Mouse (Mus musculus) heart, embryonic 15.5 days (tissue): ENCODE data around the gene Robo1. TPM values are rescaled to one million over a fixed set of nuclear protein-coding genes. Genes with fewer than 3 reads are reported as not detected.

Experiments
- ATAC-seq: fragments of 200-750 bp; cut with Nextera tagmentation; replicated peaks from 2 replicates; pipeline ENCODE4 v1.8.0; 2017; ENCODE audit warnings: low read depth, moderate TSS enrichment; ENCODE audit not compliant: insufficient number of reproducible peaks, insufficient read depth, low FRiP score
- H3K27ac ChIP-seq: fragments of 300-500 bp; sonication (generic); 2 replicates; pipeline ENCODE4 v1.5.1; 2015; ENCODE audit warnings: mild to moderate bottlenecking, inconsistent platforms
- H3K27me3 ChIP-seq: fragments of 300-500 bp; sonication (generic); 2 replicates; pipeline ENCODE4 v1.6.1; 2015; ENCODE audit warnings: inconsistent platforms
- H3K36me3 ChIP-seq: fragments of 300-500 bp; sonication (generic); 2 replicates; pipeline ENCODE4 v1.6.1; 2015; ENCODE audit warnings: mild to moderate bottlenecking, inconsistent platforms
- H3K4me1 ChIP-seq: fragments of 300-500 bp; sonication (generic); replicated peaks from 2 replicates; pipeline ENCODE4 v1.6.1; 2015; ENCODE audit warnings: inconsistent platforms
- H3K4me2 ChIP-seq: fragments of 300-500 bp; sonication (generic); 2 replicates; pipeline ENCODE4 v1.6.1; 2015; ENCODE audit warnings: inconsistent platforms, mild to moderate bottlenecking, moderate library complexity
- H3K4me3 ChIP-seq: fragments of 300-500 bp; sonication (generic); 2 replicates; pipeline ENCODE4 v1.5.1; 2015; ENCODE audit warnings: mild to moderate bottlenecking, inconsistent platforms
- H3K9ac ChIP-seq: fragments of 300-500 bp; sonication (generic); 2 replicates; pipeline ENCODE4 v1.6.1; 2015; ENCODE audit warnings: mild to moderate bottlenecking, inconsistent platforms
- H3K9me3 ChIP-seq: fragments of 300-500 bp; sonication (generic); replicated peaks from 2 replicates; pipeline ENCODE4 v1.6.1; 2016; ENCODE audit warnings: inconsistent platforms
- WGBS: fragments of 180-500 bp; shearing (Covaris S2); methylation state at CpG from one replicate; pipeline ENCODE4 v1.1.7; 2015; ENCODE audit warnings: mixed read lengths; 5-methylcytosine and 5-hydroxymethylcytosine counted together
- polyA plus RNA-seq: library from polyadenylated mRNA; unstranded; fragments of >200 nt; fragmentation: Nextera tagmentation; extraction: Ambion mirVana; gene quantifications from 2 replicates; pipeline ENCODE4 v1.2.1, GENCODE M21; 2015

Gene Robo1
- polyA plus RNA-seq, 1 experiment from 2014 or later, result 10.2 TPM

GRCm38 (mm10) chr16:72861707-72862277 lies 553.7 kb downstream of the Robo1 start:
- no peak for ATAC-seq
- H3K4me1 ChIP-seq, result no peaks in the 10 kb centered on the region

GRCm38 (mm10) chr16:72866011-72866410 lies 557.9 kb downstream of the Robo1 start:
- H3K4me2 ChIP-seq, result no peak overlapping the region
- no peaks in the 10 kb centered on the region for H3K4me1 ChIP-seq
- H3K9ac ChIP-seq, result no peak overlapping the region
- 37% methylated on average over 4 of the region's 4 CpGs for WGBS
- no peak overlapping the region for H3K4me3 ChIP-seq
- no peaks in the 10 kb centered on the region for H3K9me3 ChIP-seq
- no peak for ATAC-seq
- no peaks in the 10 kb centered on the region for H3K27me3 ChIP-seq
- no peak overlapping the region for H3K27ac ChIP-seq
- H3K36me3 ChIP-seq, result no peaks in the 10 kb centered on the region

More at GRCm38 (mm10) chr16:72861707-72862277, 553.7 kb downstream of the Robo1 start:
- Histone ChIP-seq H3K4me2 (no peak overlapping the region), H3K9me3 (no peaks in the 10 kb centered on the region), H3K27ac (no peak overlapping the region), H3K4me3 (no peak overlapping the region), H3K27me3 (no peaks in the 10 kb centered on the region), H3K9ac (no peak overlapping the region), H3K36me3 (no peaks in the 10 kb centered on the region)
- WGBS, result 73% methylated on average over 7 of the region's 7 CpGs

- H3K9me3 ChIP-seq, result no peaks in the 10 kb centered on the region
- no peak for ATAC-seq
- no peak overlapping the region for H3K4me3 ChIP-seq
- H3K36me3 ChIP-seq, result no peaks in the 10 kb centered on the region
- no peak overlapping the region for H3K27ac ChIP-seq
- no peaks in the 10 kb centered on the region; the same call in 1 of the 2 replicates for H3K4me1 ChIP-seq
- no peak overlapping the region for H3K9ac ChIP-seq
- H3K27me3 ChIP-seq, result no peaks in the 10 kb centered on the region
- 73% methylated on average over 8 of the region's 8 CpGs for WGBS
- H3K4me2 ChIP-seq, result no peak overlapping the region
Measured at GRCm38 (mm10) chr16:72874934-72875732, 567.0 kb downstream of the Robo1 start.

- Histone ChIP-seq H3K9me3 (no peaks in the 10 kb centered on the region), H3K9ac (no peak overlapping the region), H3K27ac (no peak overlapping the region), H3K4me3 (no peak overlapping the region), H3K27me3 (no peaks in the 10 kb centered on the region), H3K36me3 (no peaks in the 10 kb centered on the region), H3K4me2 (no peak overlapping the region), H3K4me1 (no peaks in the 10 kb centered on the region)
- 68% methylated on average over 7 of the region's 7 CpGs for WGBS
- no peak for ATAC-seq
Measured at GRCm38 (mm10) chr16:72888108-72888507, 580.0 kb downstream of the Robo1 start.

- Histone ChIP-seq H3K27me3 (no peaks in the 10 kb centered on the region), H3K36me3 (no peaks in the 10 kb centered on the region), H3K9ac (no peak overlapping the region), H3K4me2 (no peak overlapping the region), H3K27ac (no peak overlapping the region), H3K9me3 (no peaks in the 10 kb centered on the region), H3K4me1 (no peaks in the 10 kb centered on the region), H3K4me3 (no peak overlapping the region)
- no peak for ATAC-seq
- WGBS, result 82% methylated on average over 9 of the region's 9 CpGs
Measured at GRCm38 (mm10) chr16:72889401-72889800, 581.3 kb downstream of the Robo1 start.

- no peak overlapping the region for H3K9ac ChIP-seq
- 0 out of 2 replicates have a peak, but pooled peaks have one; percentile 22 for ATAC-seq
- H3K4me3 ChIP-seq, result no peak overlapping the region
- no peaks in the 10 kb centered on the region for H3K9me3 ChIP-seq
- H3K4me2 ChIP-seq, result no peak overlapping the region
- WGBS, result 76% methylated on average over 11 of the region's 11 CpGs
- no peaks in the 10 kb centered on the region for H3K36me3 ChIP-seq
- H3K27me3 ChIP-seq, result no peaks in the 10 kb centered on the region
- 0 out of 2 replicates have a peak overlapping the region, but pooled peaks have one; percentile 37 for H3K27ac ChIP-seq
- H3K4me1 ChIP-seq, result no peaks in the 10 kb centered on the region
Measured at GRCm38 (mm10) chr16:72897125-72897524, 589.0 kb downstream of the Robo1 start.

- no peak overlapping the region for H3K4me2 ChIP-seq
- H3K36me3 ChIP-seq, result no peaks in the 10 kb centered on the region
- H3K27me3 ChIP-seq, result no peaks in the 10 kb centered on the region
- no peak overlapping the region for H3K27ac ChIP-seq
- peaks cover 5% of the 10 kb centered on the region; the same call in 1 of the 2 replicates for H3K4me1 ChIP-seq
- ATAC-seq, result no peak
- 81% methylated on average over 2 of the region's 2 CpGs for WGBS
- no peaks in the 10 kb centered on the region for H3K9me3 ChIP-seq
- no peak overlapping the region for H3K4me3 ChIP-seq
- no peak overlapping the region for H3K9ac ChIP-seq
Measured at GRCm38 (mm10) chr16:72908895-72909294, 600.8 kb downstream of the Robo1 start.

GRCm38 (mm10) chr16:72913134-72913533 lies 605.0 kb downstream of the Robo1 start:
- no peak for ATAC-seq
- Histone ChIP-seq H3K4me2 (no peak overlapping the region), H3K9ac (no peak overlapping the region), H3K36me3 (no peaks in the 10 kb centered on the region), H3K4me3 (no peak overlapping the region), H3K27ac (no peak overlapping the region), H3K9me3 (no peaks in the 10 kb centered on the region), H3K4me1 (no peaks in the 10 kb centered on the region), H3K27me3 (no peaks in the 10 kb centered on the region)
- WGBS, result 51% methylated on average over 5 of the region's 5 CpGs

GRCm38 (mm10) chr16:72914068-72914630 lies 606.0 kb downstream of the Robo1 start:
- WGBS, result 76% methylated on average over 4 of the region's 4 CpGs
- H3K9ac ChIP-seq, result no peak overlapping the region
- H3K4me2 ChIP-seq, result no peak overlapping the region
- no peaks in the 10 kb centered on the region for H3K27me3 ChIP-seq
- H3K36me3 ChIP-seq, result no peaks in the 10 kb centered on the region
- H3K4me1 ChIP-seq, result no peaks in the 10 kb centered on the region
- no peak overlapping the region for H3K27ac ChIP-seq
- no peak overlapping the region for H3K4me3 ChIP-seq
- no peak for ATAC-seq
- H3K9me3 ChIP-seq, result no peaks in the 10 kb centered on the region

- Histone ChIP-seq H3K27ac (no peak overlapping the region), H3K9ac (no peak overlapping the region), H3K4me2 (no peak overlapping the region), H3K4me3 (no peak overlapping the region), H3K9me3 (no peaks in the 10 kb centered on the region), H3K27me3 (no peaks in the 10 kb centered on the region), H3K4me1 (peaks cover 11% of the 10 kb centered on the region), H3K36me3 (no peaks in the 10 kb centered on the region)
- 76% methylated on average over 3 of the region's 3 CpGs for WGBS
- no peak for ATAC-seq
Measured at GRCm38 (mm10) chr16:72920013-72920412, 611.9 kb downstream of the Robo1 start.

GRCm38 (mm10) chr16:72924423-72925224 lies 616.5 kb downstream of the Robo1 start:
- Histone ChIP-seq H3K36me3 (no peaks in the 10 kb centered on the region), H3K4me3 (peak overlapping the region; percentile 31), H3K9ac (0 out of 2 replicates have a peak overlapping the region, but pooled peaks have one; percentile 1), H3K4me2 (peak overlapping the region; percentile 61), H3K4me1 (peaks cover 11% of the 10 kb centered on the region), H3K9me3 (no peaks in the 10 kb centered on the region), H3K27ac (peak overlapping the region; percentile 14; the same call in 1 of the 2 replicates), H3K27me3 (no peaks in the 10 kb centered on the region)
- 25% methylated on average over 15 of the region's 15 CpGs for WGBS
- ATAC-seq, result peak; percentile 80
